Mouse (Mus musculus): ENCODE data around the gene Arhgef11. TPM values are rescaled to one million over a fixed set of nuclear protein-coding genes. Genes with fewer than 3 reads are reported as not detected.
"Not testable (repeated sequence)": the region's sequence is repeated elsewhere in the genome, so short reads cannot be mapped to it uniquely, and the experiment has no call there.

Gene Arhgef11
- 10 to 100 TPM; 21.0 to 95.5 (median 64.7) TPM for total RNA-seq (2018; cell fraction: chromatin; rRNA removed)
- 10 to 100 TPM; 16.2 to 28.0 (median 22.7) TPM for total RNA-seq (2018; cell fraction: cytosol; rRNA removed)
- 10 to 100 TPM; 18.4 to 54.6 (median 36.7) TPM for total RNA-seq (2018; cell fraction: nucleus; rRNA removed)
- 14.9 to 17.3 TPM (median 17.2 TPM) in 3 replicates for polyA plus RNA-seq (2018)

- H3K79me2 ChIP-seq (ENCODE audit: inconsistent target) = peaks cover 46% of the 10 kb centered on the region
- no peaks in the 10 kb centered on the region for H3K36me3 ChIP-seq (ENCODE audit: inconsistent target)
- WGBS (ENCODE audit: missing documents) = 1% methylated on average over 96 of the region's 101 CpGs
- peak within 1 kb of the TSS; percentile 51 for H3K27ac ChIP-seq
- peak within 1 kb of the TSS; percentile 71 for H3K4me3 ChIP-seq (ENCODE audit: inconsistent target)
Observed at GRCm38 (mm10) chr3:87616957-87617810, at the start of gene Arhgef11. Arhgef11 (plus strand) TSS chr3:87617559.

- no peaks in the 10 kb centered on the region for H3K36me3 ChIP-seq (ENCODE audit: inconsistent target)
- H3K4me3 ChIP-seq (ENCODE audit: inconsistent target) = no peak overlapping the region
- H3K79me2 ChIP-seq (ENCODE audit: inconsistent target) = no peaks in the 10 kb centered on the region
- WGBS (ENCODE audit: missing documents) = 99% methylated on average over 5 of the region's 5 CpGs
- no peak overlapping the region for H3K27ac ChIP-seq
Observed at GRCm38 (mm10) chr3:87568681-87569080, 48.7 kb upstream of the Arhgef11 start.

GRCm38 (mm10) chr3:87575766-87576165 lies 41.6 kb upstream of the Arhgef11 start:
- H3K27ac ChIP-seq = no peak overlapping the region
- no peaks in the 10 kb centered on the region for H3K36me3 ChIP-seq (ENCODE audit: inconsistent target)
- no peaks in the 10 kb centered on the region for H3K79me2 ChIP-seq (ENCODE audit: inconsistent target)
- no peak overlapping the region for H3K4me3 ChIP-seq (ENCODE audit: inconsistent target)
- 19% methylated on average over 5 of the region's 6 CpGs for WGBS (ENCODE audit: missing documents)

GRCm38 (mm10) chr3:87582259-87582658 lies 35.1 kb upstream of the Arhgef11 start:
- H3K36me3 ChIP-seq (ENCODE audit: inconsistent target) = no peaks in the 10 kb centered on the region
- 91% methylated on average over 4 of the region's 4 CpGs for WGBS (ENCODE audit: missing documents)
- no peak overlapping the region for H3K27ac ChIP-seq
- H3K4me3 ChIP-seq (ENCODE audit: inconsistent target) = no peak overlapping the region
- H3K79me2 ChIP-seq (ENCODE audit: inconsistent target) = no peaks in the 10 kb centered on the region

- WGBS (ENCODE audit: missing documents) = 75% methylated on average over 5 of the region's 5 CpGs
- Histone ChIP-seq H3K36me3 (ENCODE audit: inconsistent target) (no peaks in the 10 kb centered on the region), H3K4me3 (ENCODE audit: inconsistent target) (no peak overlapping the region), H3K79me2 (ENCODE audit: inconsistent target) (no peaks in the 10 kb centered on the region), H3K27ac (no peak overlapping the region)
Observed at GRCm38 (mm10) chr3:87593793-87594192, 23.6 kb upstream of the Arhgef11 start.

- H3K27ac ChIP-seq; H3K36me3 ChIP-seq (ENCODE audit: inconsistent target); H3K4me3 ChIP-seq (ENCODE audit: inconsistent target); H3K79me2 ChIP-seq (ENCODE audit: inconsistent target): not testable (repeated sequence)
- 90% methylated on average over 3 of the region's 4 CpGs for WGBS (ENCODE audit: missing documents)
Observed at GRCm38 (mm10) chr3:87595328-87595727, 22.0 kb upstream of the Arhgef11 start.

GRCm38 (mm10) chr3:87601077-87601476 lies 16.3 kb upstream of the Arhgef11 start:
- H3K4me3 ChIP-seq (ENCODE audit: inconsistent target); H3K27ac ChIP-seq: not testable (repeated sequence)
- 96% methylated on average over 15 of the region's 15 CpGs for WGBS (ENCODE audit: missing documents)

GRCm38 (mm10) chr3:87616354-87616753 lies 1.0 kb upstream of the Arhgef11 start:
- H3K27ac ChIP-seq = no peak overlapping the region
- no peaks in the 10 kb centered on the region for H3K36me3 ChIP-seq (ENCODE audit: inconsistent target)
- H3K4me3 ChIP-seq (ENCODE audit: inconsistent target) = no peak overlapping the region
- peaks cover 38% of the 10 kb centered on the region for H3K79me2 ChIP-seq (ENCODE audit: inconsistent target)
- 79% methylated on average over 4 of the region's 4 CpGs for WGBS (ENCODE audit: missing documents)

More at GRCm38 (mm10) chr3:87601077-87601476, 16.3 kb upstream of the Arhgef11 start:
- not testable (repeated sequence) for H3K79me2 ChIP-seq (ENCODE audit: inconsistent target); H3K36me3 ChIP-seq (ENCODE audit: inconsistent target)

GRCm38 (mm10) chr3:87617811-87618130 lies 412 bp downstream of the Arhgef11 start:
- Histone ChIP-seq H3K79me2 (ENCODE audit: inconsistent target) (peaks cover 52% of the 10 kb centered on the region), H3K36me3 (ENCODE audit: inconsistent target) (no peaks in the 10 kb centered on the region), H3K27ac (peak overlapping the region; percentile 51), H3K4me3 (ENCODE audit: inconsistent target) (peak overlapping the region; percentile 71)
- 2% methylated on average over 6 of the region's 6 CpGs for WGBS (ENCODE audit: missing documents)

GRCm38 (mm10) chr3:87618240-87618639 lies 881 bp downstream of the Arhgef11 start:
- Histone ChIP-seq H3K79me2 (ENCODE audit: inconsistent target) (peaks cover 57% of the 10 kb centered on the region), H3K27ac (peak overlapping the region; percentile 51), H3K4me3 (ENCODE audit: inconsistent target) (peak overlapping the region; percentile 71), H3K36me3 (ENCODE audit: inconsistent target) (no peaks in the 10 kb centered on the region)
- WGBS (ENCODE audit: missing documents) = 11% methylated on average over 3 of the region's 3 CpGs

- Histone ChIP-seq H3K36me3 (ENCODE audit: inconsistent target) (no peaks in the 10 kb centered on the region), H3K27ac (no peak overlapping the region), H3K4me3 (ENCODE audit: inconsistent target) (peak overlapping the region; percentile 71), H3K79me2 (ENCODE audit: inconsistent target) (peaks cover 66% of the 10 kb centered on the region)
- 74% methylated on average over 4 of the region's 5 CpGs for WGBS (ENCODE audit: missing documents)
Observed at GRCm38 (mm10) chr3:87618981-87619710, 1.8 kb downstream of the Arhgef11 start.

GRCm38 (mm10) chr3:87620218-87620891 lies 3.0 kb downstream of the Arhgef11 start:
- Histone ChIP-seq H3K4me3 (ENCODE audit: inconsistent target) (no peak overlapping the region), H3K27ac (no peak overlapping the region), H3K36me3 (ENCODE audit: inconsistent target) (no peaks in the 10 kb centered on the region), H3K79me2 (ENCODE audit: inconsistent target) (peaks cover 78% of the 10 kb centered on the region)
- 89% methylated on average over 7 of the region's 7 CpGs for WGBS (ENCODE audit: missing documents)

- WGBS (ENCODE audit: missing documents) = 97% methylated on average over 4 of the region's 4 CpGs
- Histone ChIP-seq H3K27ac (no peak overlapping the region), H3K79me2 (ENCODE audit: inconsistent target) (peaks cover 97% of the 10 kb centered on the region), H3K36me3 (ENCODE audit: inconsistent target) (no peaks in the 10 kb centered on the region), H3K4me3 (ENCODE audit: inconsistent target) (no peak overlapping the region)
Observed at GRCm38 (mm10) chr3:87624899-87625298, 7.5 kb downstream of the Arhgef11 start.

GRCm38 (mm10) chr3:87630899-87631298 lies 13.5 kb downstream of the Arhgef11 start:
- Histone ChIP-seq H3K36me3 (ENCODE audit: inconsistent target) (no peaks in the 10 kb centered on the region), H3K79me2 (ENCODE audit: inconsistent target) (peaks cover 94% of the 10 kb centered on the region; the same call in 1 of the 2 replicates), H3K27ac (no peak overlapping the region), H3K4me3 (ENCODE audit: inconsistent target) (no peak overlapping the region)
- WGBS (ENCODE audit: missing documents) = 96% methylated on average over 9 of the region's 9 CpGs
